8 mouse cellular contexts compared by ENCODE assay signal in genomic region chrX:73914827-73915703, GRCm38 (mm10). TPM values are rescaled to one million over a fixed set of nuclear protein-coding genes. Genes with fewer than 3 reads are reported as not detected.
DNase-seq lines count a peak whose midpoint lies in the region; ATAC-seq and TF ChIP-seq lines count a peak whose summit lies in the region.

No protein-coding gene starts in this region.

- in situ Hi-C loops in ES-E14 (cut with MboI; ENCODE audit: low sequenced_read_pairs in 2 of 2, unreplicated experiment in 2 of 2): no loop called here

- TF ChIP-seq CTCF in thymus, adult 2 months (IDR thresholded peaks at IDR 0.05; ENCODE audit: borderline replicate concordance, control insufficient read depth, extremely low read depth, insufficient read depth, low read length, poor library complexity): peak; percentile 44; the same call in 1 of the 2 replicates

- no peaks in the 10 kb centered on the region for H3K9me3 ChIP-seq in ES-E14 (ENCODE audit: control insufficient read depth, insufficient read depth, low read depth, low read length)
- no peaks in the 10 kb centered on the region for H3K9me3 ChIP-seq in forebrain, embryonic 14.5 days (replicated peaks; ENCODE audit: control insufficient read depth, low read length)
- no peaks in the 10 kb centered on the region for H3K9me3 ChIP-seq in neural tube, embryonic 15.5 days (replicated peaks)

- peak; percentile 88 for DNase-seq in ES-E14 (ENCODE audit: low read depth, low spot score)
- DNase-seq in cerebellum, adult 11 months: peak; percentile 80
- peak; percentile 97 for DNase-seq in forebrain, embryonic 14.5 days (ENCODE audit: low spot score)
- DNase-seq in heart, postnatal 14 days: peak; percentile 81 to 87
- DNase-seq in layer of hippocampus, adult 11-12 months (ENCODE audit: low spot score): peak; percentile 91
- DNase-seq in lung, adult 18-20 months: peak; percentile 95 to 96
- DNase-seq in thymus, adult 2 months: peak; percentile 88

- H3K36me3 ChIP-seq in ES-E14 (ENCODE audit: control insufficient read depth, insufficient read depth, low read length, poor library complexity, severe bottlenecking): peaks cover 17% of the 10 kb centered on the region
- H3K36me3 ChIP-seq in forebrain, embryonic 14.5 days (ENCODE audit: control insufficient read depth, insufficient read depth, low read length): 0 out of 2 replicates have a peak, but pooled peaks cover 3% of the 10 kb centered on the region
- no peaks in the 10 kb centered on the region for H3K36me3 ChIP-seq in neural tube, embryonic 15.5 days
- H3K36me3 ChIP-seq in thymus, adult 2 months (ENCODE audit: control insufficient read depth, insufficient read depth, low read length): peaks cover 15% of the 10 kb centered on the region

- peak; percentile 98 for ATAC-seq in forebrain, embryonic 14.5 days
- ATAC-seq in neural tube, embryonic 15.5 days (ENCODE audit: low FRiP score): peak; percentile 97

- no peaks in the 10 kb centered on the region for H3K27me3 ChIP-seq in forebrain, embryonic 14.5 days (replicated peaks; ENCODE audit: control insufficient read depth, insufficient read depth, low read length)
- H3K27me3 ChIP-seq in neural tube, embryonic 15.5 days (replicated peaks): no peaks in the 10 kb centered on the region
- H3K27me3 ChIP-seq in thymus, adult 2 months (ENCODE audit: control insufficient read depth, insufficient read depth, low read length): no peaks in the 10 kb centered on the region

- peak; percentile 85 for TF ChIP-seq POLR2A in thymus, adult 2 months (IDR thresholded peaks at IDR 0.05; ENCODE audit: control insufficient read depth, extremely low read depth, insufficient read depth, low read length, poor library complexity)

- peak overlapping the region; percentile 56; the same call in 1 of the 2 replicates for H3K27ac ChIP-seq in ES-E14 (ENCODE audit: insufficient read depth, low read depth, low read length, poor library complexity, severe bottlenecking)
- H3K27ac ChIP-seq in forebrain, embryonic 14.5 days (ENCODE audit: low read depth, low read length): peak overlapping the region; percentile 74
- peak overlapping the region; percentile 80 for H3K27ac ChIP-seq in neural tube, embryonic 15.5 days (replicated peaks)
- peak overlapping the region; percentile 95 for H3K27ac ChIP-seq in thymus, adult 2 months (ENCODE audit: control insufficient read depth, insufficient read depth, low read length)

- intact Hi-C loops in heart, postnatal 14 days (cut with DNase I): no loop called here

- H3K9ac ChIP-seq in ES-E14 (ENCODE audit: insufficient read depth, low read depth, low read length, poor library complexity, severe bottlenecking): peak overlapping the region; percentile 56; the same call in 1 of the 2 replicates
- peak overlapping the region; percentile 40; the same call in 1 of the 2 replicates for H3K9ac ChIP-seq in forebrain, embryonic 14.5 days (ENCODE audit: low read length)
- peak overlapping the region; percentile 14; the same call in 1 of the 2 replicates for H3K9ac ChIP-seq in neural tube, embryonic 15.5 days (replicated peaks)

- peaks cover 0 to 6% of the 10 kb centered on the region in 2 experiments; a peak in 2 of 4 replicates for H3K4me1 ChIP-seq in ES-E14 (ENCODE audit: control insufficient read depth in 2 of 2, insufficient read depth in 2 of 2, low read length in 2 of 2, poor library complexity in 1 of 2)
- no peaks in the 10 kb centered on the region for H3K4me1 ChIP-seq in forebrain, embryonic 14.5 days (ENCODE audit: control insufficient read depth, insufficient read depth, low read length)
- 0 out of 2 replicates have a peak, but pooled peaks cover 5% of the 10 kb centered on the region for H3K4me1 ChIP-seq in neural tube, embryonic 15.5 days
- peaks cover 21% of the 10 kb centered on the region for H3K4me1 ChIP-seq in thymus, adult 2 months (replicated peaks; ENCODE audit: control insufficient read depth, insufficient read depth, low read length)

- H3K4me2 ChIP-seq in forebrain, embryonic 14.5 days (ENCODE audit: low read length): peak overlapping the region; percentile 42
- H3K4me2 ChIP-seq in neural tube, embryonic 15.5 days: peak overlapping the region; percentile 51

- peak overlapping the region; percentile 27 to 69 for H3K4me3 ChIP-seq in ES-E14 (ENCODE audit: insufficient read depth in 1 of 2, low read depth in 1 of 2, low read length in 2 of 2, poor library complexity in 1 of 2, severe bottlenecking in 1 of 2)
- H3K4me3 ChIP-seq in forebrain, embryonic 14.5 days (ENCODE audit: low read depth, low read length): peak overlapping the region; percentile 6; the same call in 1 of the 2 replicates
- H3K4me3 ChIP-seq in neural tube, embryonic 15.5 days (replicated peaks): peak overlapping the region; percentile 27
- H3K4me3 ChIP-seq in thymus, adult 2 months (ENCODE audit: control insufficient read depth, insufficient read depth, low read length): peak overlapping the region; percentile 35

- 35% methylated on average over 31 of the region's 31 CpGs for WGBS in forebrain, embryonic 14.5 days
- 31% methylated on average over 31 of the region's 31 CpGs for WGBS in neural tube, embryonic 15.5 days
- 11% methylated on average over 31 of the region's 31 CpGs for WGBS in thymus, adult 2 months

TF ChIP-seq in ES-E14, 5 proteins besides CTCF, POLR2A, EP300 and RAD21:
- TF ChIP-seq CHD2 (IDR thresholded peaks at IDR 0.05; ENCODE audit: low read depth, low read length) (no peak), ZC3H11A (IDR thresholded peaks at IDR 0.05; ENCODE audit: borderline replicate concordance, low read depth, low read length) (no peak), ZNF384 (IDR thresholded peaks at IDR 0.05; ENCODE audit: low read depth, low read length) (peak; percentile 86), HCFC1 (IDR thresholded peaks at IDR 0.05; ENCODE audit: borderline replicate concordance, insufficient read depth, low read length) (no peak), MAFK (IDR thresholded peaks at IDR 0.05; ENCODE audit: insufficient read depth, low read depth, low read length) (no peak)
TF ChIP-seq in ES-E14: peak in this region for 1.

RNA-seq across cellular contexts. Expression of gene Arhgap4, which starts 6.6 kb away (rescaled TPM):
- 3.5 and 7.7 TPM in 2 replicates for total RNA-seq in ES-E14 (2012; rRNA removed)
- polyA plus RNA-seq in forebrain, embryonic 14.5 days (2014; fragmentation: Nextera tagmentation; extraction: Ambion mirVana): 1.3 and 2.0 TPM in 2 replicates
- total RNA-seq in heart, postnatal 14 days (2021): 1 to 10 TPM; 2.0 to 4.0 TPM
- 3.9 and 6.3 TPM in 2 replicates for polyA plus RNA-seq in neural tube, embryonic 15.5 days (2015; fragmentation: Nextera tagmentation; extraction: Ambion mirVana)
- polyA plus RNA-seq in thymus, adult 2 months (2012; rRNA removed): 574 and 583 TPM in 2 replicates

RNA-seq across cellular contexts. Expression of gene Naa10, which starts 6.7 kb away (rescaled TPM):
- 142 and 145 TPM in 2 replicates for total RNA-seq in ES-E14 (2012; rRNA removed)
- 104 TPM in 2 replicates for polyA plus RNA-seq in forebrain, embryonic 14.5 days (2014; fragmentation: Nextera tagmentation; extraction: Ambion mirVana)
- 10 to 100 TPM; 54.3 to 59.5 TPM for total RNA-seq in heart, postnatal 14 days (2021)
- 110 and 123 TPM in 2 replicates for polyA plus RNA-seq in neural tube, embryonic 15.5 days (2015; fragmentation: Nextera tagmentation; extraction: Ambion mirVana)
- polyA plus RNA-seq in thymus, adult 2 months (2012; rRNA removed): 82.0 and 102 TPM in 2 replicates

RNA-seq across cellular contexts. Expression of gene Renbp, which starts 15.6 kb away (rescaled TPM):
- 33.4 and 36.8 TPM in 2 replicates for total RNA-seq in ES-E14 (2012; rRNA removed)
- 8.9 and 9.3 TPM in 2 replicates for polyA plus RNA-seq in forebrain, embryonic 14.5 days (2014; fragmentation: Nextera tagmentation; extraction: Ambion mirVana)
- total RNA-seq in heart, postnatal 14 days (2021): 10 to 100 TPM in 1 of 2 experiments, 1 to 10 TPM in 1; 8.2 to 10.1 TPM
- 10.4 and 24.7 TPM in 2 replicates for polyA plus RNA-seq in neural tube, embryonic 15.5 days (2015; fragmentation: Nextera tagmentation; extraction: Ambion mirVana)
- 13.7 and 16.1 TPM in 2 replicates for polyA plus RNA-seq in thymus, adult 2 months (2012; rRNA removed)

RNA-seq across cellular contexts. Expression of gene L1cam, which starts 19.2 kb away (rescaled TPM):
- 6.0 TPM in 2 replicates for total RNA-seq in ES-E14 (2012; rRNA removed)
- 53.6 and 77.2 TPM in 2 replicates for polyA plus RNA-seq in forebrain, embryonic 14.5 days (2014; fragmentation: Nextera tagmentation; extraction: Ambion mirVana)
- total RNA-seq in heart, postnatal 14 days (2021): 1 to 10 TPM; 2.0 to 2.1 TPM
- 86.3 and 95.4 TPM in 2 replicates for polyA plus RNA-seq in neural tube, embryonic 15.5 days (2015; fragmentation: Nextera tagmentation; extraction: Ambion mirVana)
- polyA plus RNA-seq in thymus, adult 2 months (2012; rRNA removed): 7.1 and 7.5 TPM in 2 replicates

RNA-seq across cellular contexts. Expression of gene Avpr2, which starts 23.2 kb away (rescaled TPM):
- 0.04 and 0.16 TPM in 2 replicates for total RNA-seq in ES-E14 (2012; rRNA removed)
- 0.26 TPM in 1 of 2 replicates, not detected in the other for polyA plus RNA-seq in forebrain, embryonic 14.5 days (2014; fragmentation: Nextera tagmentation; extraction: Ambion mirVana)
- not detected for total RNA-seq in heart, postnatal 14 days (2021)
- polyA plus RNA-seq in neural tube, embryonic 15.5 days (2015; fragmentation: Nextera tagmentation; extraction: Ambion mirVana): 0.05 and 0.20 TPM in 2 replicates
- 0.06 and 0.26 TPM in 2 replicates for polyA plus RNA-seq in thymus, adult 2 months (2012; rRNA removed)

Comparison
In these comparisons a context has a peak if more than half of its experiments do, and no peak if none do; other contexts are left out.
1. Peak in every context shown above with its lines: DNase-seq, ATAC-seq, H3K4me3 ChIP-seq and H3K27ac ChIP-seq.
2. RNA of gene Arhgap4, which starts 6.6 kb away (polyA plus RNA-seq): 574 to 583 TPM in thymus, adult 2 months; 3.9 to 6.3 TPM in neural tube, embryonic 15.5 days and 1.3 to 2.0 TPM in forebrain, embryonic 14.5 days; every median in the first group is over 10 times any median in the second.